Mouse (Mus musculus): ENCODE data around the gene S100a3. TPM values are rescaled to one million over a fixed set of nuclear protein-coding genes. Genes with fewer than 3 reads are reported as not detected.

S100a3 gene
- polyA plus RNA-seq, 1 experiment from 2014 or later: 0.44 TPM

DNA sequence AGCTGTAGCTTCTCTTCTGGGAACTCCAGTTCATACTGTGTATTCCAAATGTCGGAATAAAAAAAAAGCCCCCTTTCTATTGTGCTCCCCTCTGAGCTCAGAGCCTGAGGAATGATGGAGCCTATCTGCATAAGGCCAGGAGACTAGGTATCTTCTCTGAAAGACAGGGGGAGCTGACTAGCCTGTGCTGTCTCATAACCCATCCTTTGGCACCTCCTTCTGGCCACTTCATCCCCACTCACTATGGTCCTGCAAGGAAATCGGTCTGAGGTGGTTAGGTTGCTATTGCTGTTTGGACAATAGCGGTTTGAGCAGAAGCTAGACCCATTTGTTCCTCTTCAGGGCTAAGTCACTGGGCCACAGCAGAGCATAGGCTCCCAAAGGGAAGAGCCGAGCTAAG, 67.4 kb downstream of the S100a3 start:
- H3K9me3 ChIP-seq (ENCODE audit: low read length): no peaks in the 10 kb centered on the region
- ATAC-seq (ENCODE audit: low FRiP score, low TSS enrichment): peak; percentile 72; the same call in 1 of the 2 replicates
- WGBS: 60% methylated on average over 4 of the region's 4 CpGs
- no peak overlapping the region for H3K4me2 ChIP-seq (replicated peaks; ENCODE audit: low read depth, low read length)
- H3K27me3 ChIP-seq (ENCODE audit: insufficient read depth, low read length): no peaks in the 10 kb centered on the region
- no peak overlapping the region for H3K9ac ChIP-seq (replicated peaks; ENCODE audit: low read length)
- peaks cover 3% of the 10 kb centered on the region for H3K4me1 ChIP-seq (ENCODE audit: insufficient read depth, low read length)
- no peaks in the 10 kb centered on the region for H3K36me3 ChIP-seq (ENCODE audit: insufficient read depth, low read length)
- no peak overlapping the region for H3K27ac ChIP-seq (ENCODE audit: low read length)
- H3K4me3 ChIP-seq (ENCODE audit: low read length): no peak overlapping the region

DNA sequence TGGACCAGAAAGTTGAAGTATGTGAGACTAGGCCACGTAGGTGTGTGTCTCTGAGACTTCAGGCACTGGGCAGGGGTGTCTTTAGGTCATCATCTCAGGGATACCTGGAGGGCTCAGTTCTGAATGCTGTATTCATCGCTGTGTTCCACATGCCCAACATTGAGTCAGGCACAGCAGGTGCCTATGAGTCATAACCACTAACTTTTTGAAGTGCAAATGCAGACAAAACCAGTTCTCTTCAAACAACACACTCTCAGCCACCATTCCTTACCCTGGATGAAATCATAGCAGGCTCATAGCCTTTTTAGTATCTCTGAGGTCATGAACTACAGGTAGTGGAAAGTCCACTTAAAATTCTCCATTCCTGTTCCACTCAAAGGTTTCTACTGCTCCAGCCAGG, 68.9 kb downstream of the S100a3 start:
- H3K4me3 ChIP-seq (ENCODE audit: low read length): no peak overlapping the region
- ATAC-seq (ENCODE audit: low FRiP score, low TSS enrichment): no peak
- no peaks in the 10 kb centered on the region for H3K36me3 ChIP-seq (ENCODE audit: insufficient read depth, low read length)
- WGBS: 64% methylated on average over 2 of the region's 2 CpGs
- no peaks in the 10 kb centered on the region for H3K9me3 ChIP-seq (ENCODE audit: low read length)
- no peaks in the 10 kb centered on the region for H3K4me1 ChIP-seq (ENCODE audit: insufficient read depth, low read length)
- H3K9ac ChIP-seq (replicated peaks; ENCODE audit: low read length): no peak overlapping the region
- H3K27me3 ChIP-seq (ENCODE audit: insufficient read depth, low read length): no peaks in the 10 kb centered on the region
- no peak overlapping the region for H3K4me2 ChIP-seq (replicated peaks; ENCODE audit: low read depth, low read length)
- H3K27ac ChIP-seq (ENCODE audit: low read length): no peak overlapping the region

DNA sequence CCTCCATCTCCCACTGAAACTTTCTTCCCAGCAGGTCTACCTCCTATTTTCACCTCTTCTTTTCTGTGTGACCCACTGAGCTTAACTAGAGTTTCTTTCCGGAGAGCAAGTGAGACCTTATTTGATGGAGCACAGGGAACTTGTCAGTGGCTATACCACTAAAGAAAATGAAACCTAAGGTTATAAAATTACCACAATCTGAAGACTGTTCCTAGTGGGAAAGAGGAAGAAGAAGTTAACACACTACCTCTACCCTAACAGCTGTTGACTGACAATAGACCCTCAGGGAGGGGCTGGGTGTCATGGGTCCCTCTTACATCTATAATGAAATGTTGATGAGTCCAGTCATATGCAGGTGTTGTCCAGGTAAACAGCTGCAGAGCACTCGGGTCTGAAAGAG, 71.6 kb downstream of the S100a3 start:
- no peak for ATAC-seq (ENCODE audit: low FRiP score, low TSS enrichment)
- no peak overlapping the region for H3K27ac ChIP-seq (ENCODE audit: low read length)
- no peaks in the 10 kb centered on the region for H3K36me3 ChIP-seq (ENCODE audit: insufficient read depth, low read length)
- no peaks in the 10 kb centered on the region for H3K4me1 ChIP-seq (ENCODE audit: insufficient read depth, low read length)
- no peak overlapping the region for H3K4me3 ChIP-seq (ENCODE audit: low read length)
- H3K9me3 ChIP-seq (ENCODE audit: low read length): no peaks in the 10 kb centered on the region
- no peak overlapping the region for H3K4me2 ChIP-seq (replicated peaks; ENCODE audit: low read depth, low read length)
- no peaks in the 10 kb centered on the region for H3K27me3 ChIP-seq (ENCODE audit: insufficient read depth, low read length)
- H3K9ac ChIP-seq (replicated peaks; ENCODE audit: low read length): no peak overlapping the region
- WGBS: 83% methylated on average over 2 of the region's 2 CpGs

DNA sequence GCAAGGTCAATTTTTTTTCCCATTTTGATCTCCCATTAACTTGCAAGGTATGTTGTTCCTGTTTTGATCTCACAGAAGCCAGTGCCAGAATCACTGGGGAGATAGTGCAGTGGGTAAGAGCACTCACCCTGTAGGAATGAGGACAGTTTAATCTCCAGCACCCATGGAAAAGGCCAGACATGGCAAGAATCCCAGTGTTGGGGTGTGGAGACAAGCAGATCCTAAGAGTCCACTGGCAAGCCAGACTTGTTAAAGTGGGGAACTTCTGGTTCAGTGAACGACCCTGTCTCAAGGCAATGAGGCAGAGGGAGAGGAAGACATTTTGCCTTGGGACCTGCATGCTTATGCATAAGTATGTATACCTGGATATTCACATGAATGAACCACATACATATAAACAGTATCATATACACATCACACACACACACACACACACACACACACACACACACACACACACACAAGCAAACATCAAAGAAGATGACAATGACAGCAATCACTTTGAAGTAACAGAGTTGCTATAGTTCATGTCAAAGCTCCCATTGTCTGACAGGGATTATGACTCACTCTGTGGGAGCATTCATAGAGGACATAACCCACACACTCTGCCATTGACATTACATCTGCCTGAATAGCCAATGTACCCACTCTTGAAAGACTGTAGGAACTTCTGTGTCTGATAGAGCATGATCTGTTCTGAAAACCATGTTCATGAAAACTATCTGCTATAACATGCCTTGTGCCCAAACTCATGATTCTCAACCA, 78.3 kb downstream of the S100a3 start:
- no peak overlapping the region for H3K9ac ChIP-seq (replicated peaks; ENCODE audit: low read length)
- H3K9me3 ChIP-seq (ENCODE audit: low read length): no peaks in the 10 kb centered on the region
- H3K4me1 ChIP-seq (ENCODE audit: insufficient read depth, low read length): no peaks in the 10 kb centered on the region
- ATAC-seq (ENCODE audit: low FRiP score, low TSS enrichment): no peak
- 58% methylated on average over 1 of the region's 1 CpGs for WGBS
- H3K27ac ChIP-seq (ENCODE audit: low read length): no peak overlapping the region
- H3K4me2 ChIP-seq (replicated peaks; ENCODE audit: low read depth, low read length): no peak overlapping the region
- no peaks in the 10 kb centered on the region for H3K36me3 ChIP-seq (ENCODE audit: insufficient read depth, low read length)
- H3K4me3 ChIP-seq (ENCODE audit: low read length): no peak overlapping the region
- no peaks in the 10 kb centered on the region for H3K27me3 ChIP-seq (ENCODE audit: insufficient read depth, low read length)

DNA sequence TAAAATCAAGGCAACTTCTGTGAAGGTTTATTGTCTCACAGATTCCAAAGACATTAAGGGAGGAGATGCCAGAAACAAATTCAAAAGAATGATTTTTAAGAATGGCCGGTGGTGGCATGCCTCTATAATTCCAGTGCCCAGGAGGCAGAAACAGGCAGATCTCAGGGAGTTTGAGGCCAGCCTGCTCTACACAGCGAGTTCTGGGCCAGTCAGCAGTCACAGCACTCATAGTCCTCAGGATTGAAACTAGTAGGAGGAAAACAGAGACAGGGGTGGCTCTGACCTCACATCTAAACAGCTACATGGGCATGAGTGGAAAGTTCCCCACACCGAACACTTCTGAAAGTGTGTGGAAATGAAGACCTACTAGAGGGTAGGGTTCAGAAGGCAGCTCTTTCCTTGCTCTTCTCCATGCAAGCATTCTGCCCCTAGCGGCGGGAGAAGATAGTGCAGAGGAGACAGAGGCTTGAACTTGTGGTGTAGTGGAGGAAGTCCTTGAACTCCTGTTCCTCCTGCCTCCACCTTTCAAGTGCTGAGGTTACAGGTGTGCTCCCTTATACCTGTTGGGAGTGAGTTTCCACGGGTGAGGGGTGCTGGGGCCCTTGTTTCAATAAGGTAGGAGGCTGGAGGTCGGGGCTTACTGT, 79.3 kb downstream of the S100a3 start:
- Histone ChIP-seq H3K36me3 (ENCODE audit: insufficient read depth, low read length) (no peaks in the 10 kb centered on the region), H3K9me3 (ENCODE audit: low read length) (no peaks in the 10 kb centered on the region), H3K4me3 (ENCODE audit: low read length) (no peak overlapping the region), H3K9ac (replicated peaks; ENCODE audit: low read length) (no peak overlapping the region), H3K4me2 (replicated peaks; ENCODE audit: low read depth, low read length) (no peak overlapping the region), H3K27ac (ENCODE audit: low read length) (no peak overlapping the region), H3K4me1 (ENCODE audit: insufficient read depth, low read length) (no peaks in the 10 kb centered on the region), H3K27me3 (ENCODE audit: insufficient read depth, low read length) (no peaks in the 10 kb centered on the region)
- ATAC-seq (ENCODE audit: low FRiP score, low TSS enrichment): no peak
- WGBS: 57% methylated on average over 7 of the region's 7 CpGs

DNA sequence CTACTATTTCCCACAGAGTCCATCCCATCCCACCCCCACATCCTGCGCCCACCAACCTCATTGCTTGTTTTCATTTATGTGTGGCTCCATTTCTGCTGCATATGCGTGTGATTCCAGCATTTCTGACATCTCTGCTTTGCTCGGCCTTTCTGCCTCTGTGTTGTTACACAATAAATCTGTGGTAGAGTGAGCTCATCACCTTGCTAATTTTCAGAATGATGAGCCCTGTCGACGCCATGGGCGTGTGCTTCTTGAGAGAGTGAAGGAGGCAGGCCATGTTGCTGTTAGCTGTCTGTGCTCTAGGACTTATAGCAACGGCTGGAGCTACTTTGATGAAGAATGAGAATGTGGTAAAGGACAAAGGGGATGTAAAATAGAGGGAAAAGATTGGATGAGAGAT, 80.6 kb downstream of the S100a3 start:
- no peak overlapping the region for H3K4me2 ChIP-seq (replicated peaks; ENCODE audit: low read depth, low read length)
- H3K9ac ChIP-seq (replicated peaks; ENCODE audit: low read length): no peak overlapping the region
- no peaks in the 10 kb centered on the region for H3K27me3 ChIP-seq (ENCODE audit: insufficient read depth, low read length)
- no peaks in the 10 kb centered on the region for H3K4me1 ChIP-seq (ENCODE audit: insufficient read depth, low read length)
- ATAC-seq (ENCODE audit: low FRiP score, low TSS enrichment): no peak
- no peaks in the 10 kb centered on the region for H3K36me3 ChIP-seq (ENCODE audit: insufficient read depth, low read length)
- no peak overlapping the region for H3K4me3 ChIP-seq (ENCODE audit: low read length)
- H3K9me3 ChIP-seq (ENCODE audit: low read length): no peaks in the 10 kb centered on the region
- no peak overlapping the region for H3K27ac ChIP-seq (ENCODE audit: low read length)
- WGBS: 77% methylated on average over 7 of the region's 7 CpGs

DNA sequence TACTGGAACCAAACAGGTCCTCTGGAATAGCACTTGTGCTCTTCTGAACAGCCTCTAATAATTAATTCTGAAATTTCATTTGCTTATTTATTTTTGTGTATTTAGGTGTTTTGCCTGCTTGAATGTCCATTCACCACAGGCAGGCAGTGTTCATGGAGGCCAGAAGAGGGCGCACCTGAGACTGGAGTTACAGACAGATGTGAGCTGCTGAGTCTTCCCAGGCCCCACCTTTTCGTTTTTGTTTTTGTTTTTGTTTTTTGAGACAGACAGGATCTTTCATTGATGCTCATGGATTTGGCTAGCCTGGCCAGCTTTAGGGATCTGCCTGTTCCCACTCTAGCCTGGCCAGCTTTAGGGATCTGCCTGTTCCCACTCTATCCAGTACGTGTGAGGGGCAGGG, 83.8 kb downstream of the S100a3 start:
- no peak overlapping the region for H3K4me3 ChIP-seq (ENCODE audit: low read length)
- no peaks in the 10 kb centered on the region for H3K9me3 ChIP-seq (ENCODE audit: low read length)
- no peak overlapping the region for H3K9ac ChIP-seq (replicated peaks; ENCODE audit: low read length)
- WGBS: 55% methylated on average over 3 of the region's 3 CpGs
- no peaks in the 10 kb centered on the region for H3K4me1 ChIP-seq (ENCODE audit: insufficient read depth, low read length)
- H3K27ac ChIP-seq (ENCODE audit: low read length): no peak overlapping the region
- ATAC-seq (ENCODE audit: low FRiP score, low TSS enrichment): no peak
- no peak overlapping the region for H3K4me2 ChIP-seq (replicated peaks; ENCODE audit: low read depth, low read length)
- H3K36me3 ChIP-seq (ENCODE audit: insufficient read depth, low read length): no peaks in the 10 kb centered on the region
- no peaks in the 10 kb centered on the region for H3K27me3 ChIP-seq (ENCODE audit: insufficient read depth, low read length)

DNA sequence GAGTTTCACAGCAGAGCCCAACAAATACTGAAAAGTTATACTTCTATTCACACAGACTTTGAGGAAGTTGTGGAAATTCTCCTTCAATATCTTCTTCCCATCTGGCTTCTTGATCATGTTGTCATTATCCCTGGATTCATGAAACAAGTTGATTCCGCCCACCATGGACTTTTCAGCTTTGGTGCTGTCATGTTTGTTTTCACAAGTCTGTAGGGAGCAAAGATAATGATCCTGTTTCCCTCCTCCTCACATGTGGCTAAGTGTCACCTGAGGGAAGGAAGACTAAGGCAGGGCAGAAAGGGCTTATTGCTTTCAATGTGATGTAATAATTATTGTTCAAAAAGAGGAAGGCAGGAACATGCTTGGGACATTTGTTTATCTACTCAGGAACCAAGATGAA, 86.9 kb downstream of the S100a3 start:
- ATAC-seq (ENCODE audit: low FRiP score, low TSS enrichment): no peak
- Histone ChIP-seq H3K4me2 (replicated peaks; ENCODE audit: low read depth, low read length) (no peak overlapping the region), H3K4me1 (ENCODE audit: insufficient read depth, low read length) (no peaks in the 10 kb centered on the region), H3K4me3 (ENCODE audit: low read length) (no peak overlapping the region), H3K36me3 (ENCODE audit: insufficient read depth, low read length) (no peaks in the 10 kb centered on the region), H3K27ac (ENCODE audit: low read length) (no peak overlapping the region), H3K27me3 (ENCODE audit: insufficient read depth, low read length) (no peaks in the 10 kb centered on the region), H3K9me3 (ENCODE audit: low read length) (no peaks in the 10 kb centered on the region), H3K9ac (replicated peaks; ENCODE audit: low read length) (no peak overlapping the region)
- 69% methylated on average over 1 of the region's 1 CpGs for WGBS

DNA sequence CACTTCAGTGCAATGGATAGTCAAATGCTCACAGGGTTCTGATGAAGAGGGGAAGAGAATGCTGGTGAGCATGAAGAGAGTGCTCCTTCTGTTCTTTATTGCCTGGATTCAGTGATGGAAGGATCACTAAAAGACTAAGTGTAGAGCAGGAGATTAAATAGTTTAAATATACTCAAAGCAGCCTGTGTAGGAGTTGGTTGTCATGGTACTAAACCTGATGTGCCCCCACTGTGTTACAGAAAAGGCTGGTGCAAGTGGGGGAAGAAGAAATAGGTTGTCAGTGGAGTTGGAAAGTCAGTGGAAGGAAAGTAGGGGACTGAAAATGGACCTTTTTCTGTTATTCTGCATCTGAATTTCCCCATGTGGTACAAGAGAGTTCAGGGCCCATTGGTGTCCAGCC, 88.6 kb downstream of the S100a3 start:
- H3K4me3 ChIP-seq (ENCODE audit: low read length): no peak overlapping the region
- H3K4me2 ChIP-seq (replicated peaks; ENCODE audit: low read depth, low read length): no peak overlapping the region
- no peak for ATAC-seq (ENCODE audit: low FRiP score, low TSS enrichment)
- no peak overlapping the region for H3K27ac ChIP-seq (ENCODE audit: low read length)
- no peaks in the 10 kb centered on the region for H3K27me3 ChIP-seq (ENCODE audit: insufficient read depth, low read length)
- H3K36me3 ChIP-seq (ENCODE audit: insufficient read depth, low read length): no peaks in the 10 kb centered on the region
- no peaks in the 10 kb centered on the region for H3K9me3 ChIP-seq (ENCODE audit: low read length)
- H3K9ac ChIP-seq (replicated peaks; ENCODE audit: low read length): no peak overlapping the region
- no peaks in the 10 kb centered on the region for H3K4me1 ChIP-seq (ENCODE audit: insufficient read depth, low read length)

DNA sequence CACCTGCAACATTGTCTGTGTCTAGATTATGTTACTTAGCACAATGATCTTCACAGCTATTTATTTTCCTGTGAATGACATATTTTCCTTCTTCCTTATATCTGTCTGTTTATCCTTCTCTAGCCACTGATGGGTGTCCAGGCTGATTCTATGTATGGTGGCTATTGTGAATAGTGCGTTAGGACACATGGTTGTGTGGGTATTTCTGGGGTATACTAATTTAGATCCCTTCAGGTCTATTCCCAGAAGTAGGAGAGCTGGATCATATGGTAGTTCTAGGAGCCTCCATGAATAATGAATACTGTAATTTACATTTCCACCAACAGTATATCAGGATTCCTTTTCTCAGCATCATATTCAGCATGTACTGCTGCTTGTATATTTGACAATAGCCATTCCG, 89.5 kb downstream of the S100a3 start:
- Histone ChIP-seq H3K27ac (ENCODE audit: low read length) (no peak overlapping the region), H3K4me1 (ENCODE audit: insufficient read depth, low read length) (no peaks in the 10 kb centered on the region), H3K4me3 (ENCODE audit: low read length) (no peak overlapping the region), H3K27me3 (ENCODE audit: insufficient read depth, low read length) (no peaks in the 10 kb centered on the region), H3K4me2 (replicated peaks; ENCODE audit: low read depth, low read length) (no peak overlapping the region), H3K36me3 (ENCODE audit: insufficient read depth, low read length) (no peaks in the 10 kb centered on the region), H3K9me3 (ENCODE audit: low read length) (no peaks in the 10 kb centered on the region), H3K9ac (replicated peaks; ENCODE audit: low read length) (no peak overlapping the region)
- no peak for ATAC-seq (ENCODE audit: low FRiP score, low TSS enrichment)
- WGBS: 88% methylated on average over 2 of the region's 2 CpGs
